Mouse (Mus musculus) neutrophil, adult 65 days (primary cell): ENCODE results near the gene Hoxb8. TPM values are rescaled to one million over a fixed set of nuclear protein-coding genes. Genes with fewer than 3 reads are reported as not detected.

Source experiments
- total RNA-seq: library from RNA; stranded (reverse); gene quantifications from 2 replicates; pipeline ENCODE4 v1.2.4, GENCODE M21; 2023

Hoxb8 gene
- total RNA-seq, result not detected in 2 replicates

DNA sequence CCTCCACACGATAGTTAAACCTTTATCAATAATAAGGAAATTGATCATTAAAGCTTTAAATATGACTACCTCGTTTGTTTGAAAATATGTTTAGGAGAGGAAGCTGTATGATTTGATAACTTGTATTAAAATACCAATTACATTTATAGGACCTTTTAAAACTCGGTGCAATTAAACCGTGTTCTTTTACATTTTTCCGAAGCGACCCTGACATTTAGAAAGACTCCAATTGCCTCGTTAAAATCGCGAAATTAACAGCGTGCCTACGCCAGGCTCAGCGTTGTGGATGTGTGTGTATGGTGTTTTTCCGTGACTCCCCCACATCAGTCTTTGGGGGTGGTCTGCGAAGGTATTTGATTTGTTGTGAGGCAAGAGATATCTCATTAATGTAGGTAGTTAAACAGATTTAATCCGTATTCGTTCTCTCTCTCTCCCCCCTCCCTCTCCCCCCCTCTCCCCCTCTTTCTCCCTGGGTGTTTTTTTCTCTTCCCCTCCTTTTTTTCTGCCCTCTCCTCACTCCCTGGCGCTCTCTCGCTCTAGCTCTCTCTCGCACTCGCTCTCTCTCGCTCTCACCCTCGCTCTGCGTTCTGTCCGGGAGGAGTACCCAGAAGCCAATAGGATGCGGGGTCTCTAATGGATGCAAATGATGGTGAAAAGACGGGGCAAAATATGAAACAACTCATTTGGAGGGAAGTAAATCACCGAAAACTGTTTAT is at the start of gene Hoxb8:
Gene Hoxb8, plus strand, starts transcription at position 51 of the 716 bp plus-strand sequence.

DNA sequence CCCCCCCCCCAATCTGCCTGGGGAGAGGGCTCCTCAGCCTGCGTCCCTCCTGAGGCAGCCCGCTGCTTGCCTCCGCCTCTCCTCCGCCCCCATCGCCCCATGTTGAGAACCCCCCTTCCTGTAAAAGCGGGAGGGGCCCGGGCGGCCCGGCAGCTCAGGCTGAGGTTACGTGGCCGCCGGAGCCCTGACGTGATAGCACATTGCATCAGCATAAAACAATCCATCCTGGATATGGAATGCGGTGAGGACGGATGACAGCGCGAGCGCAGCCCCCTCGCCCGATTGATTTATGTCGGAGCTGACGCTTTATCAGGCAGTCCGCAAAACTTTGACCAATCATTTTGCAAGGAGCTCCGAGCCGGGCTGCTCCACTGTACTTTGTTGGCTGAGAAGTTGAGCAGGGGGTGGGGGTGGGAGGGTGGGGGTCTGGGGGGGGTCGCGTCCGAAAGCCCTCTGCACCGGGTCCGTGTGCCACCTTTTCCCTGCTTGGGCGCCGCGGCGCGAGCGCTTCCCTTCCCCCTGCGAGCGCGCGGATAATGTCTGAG is 10.6 kb upstream of the Hoxb8 start, which contains the start of gene Hoxb9:
Gene Hoxb9, plus strand, starts transcription at position 462 of the 545 bp plus-strand sequence.

DNA sequence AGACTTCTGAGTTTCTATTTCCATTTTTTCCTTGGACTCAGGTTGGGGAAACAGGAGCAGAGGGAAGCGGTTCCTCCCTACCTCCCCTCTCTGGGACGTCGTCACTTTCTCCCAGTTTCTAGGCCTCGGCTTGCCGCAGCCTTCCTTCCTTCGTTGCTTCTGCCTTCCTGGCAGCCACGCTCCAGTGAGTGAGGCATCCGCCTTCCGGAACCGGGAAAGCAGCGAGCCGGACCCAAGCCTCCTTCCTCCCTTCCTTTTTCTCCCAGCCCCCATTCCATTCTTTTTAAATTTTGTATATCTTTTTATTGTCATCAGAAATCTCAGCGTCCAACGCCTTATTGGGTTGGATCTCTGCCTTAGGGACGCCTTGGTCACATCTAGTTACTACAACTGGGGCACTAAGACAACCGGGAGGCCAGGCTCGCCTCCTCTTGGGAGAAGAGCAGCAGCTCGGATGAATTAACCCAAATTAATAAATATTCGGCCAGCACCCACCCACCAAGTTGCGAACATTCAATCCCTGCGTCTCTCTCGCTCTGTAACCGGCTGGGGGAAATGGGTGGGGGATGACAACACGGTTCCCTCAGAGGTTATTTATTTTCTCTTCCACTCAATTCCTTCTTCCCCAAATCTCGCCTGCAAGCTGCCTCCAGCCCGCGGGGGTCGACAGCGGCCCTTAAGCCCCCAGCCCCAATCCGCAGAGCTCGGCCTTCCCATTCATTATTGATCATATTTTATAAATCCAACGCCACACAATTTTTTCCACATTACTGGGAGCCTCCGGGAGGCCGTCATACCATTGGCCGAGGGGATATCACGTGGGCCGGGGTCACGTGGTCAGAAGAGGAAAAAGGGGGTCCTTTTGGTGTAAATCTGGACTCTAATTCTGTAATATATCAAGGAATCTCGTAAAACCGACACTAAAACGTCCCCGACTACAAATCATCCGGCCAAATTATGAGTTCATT is 4.3 kb downstream of the Hoxb8 start, which contains the start of gene Hoxb7:
Gene Hoxb7, plus strand, starts transcription at position 853 of the 968 bp plus-strand sequence.

DNA sequence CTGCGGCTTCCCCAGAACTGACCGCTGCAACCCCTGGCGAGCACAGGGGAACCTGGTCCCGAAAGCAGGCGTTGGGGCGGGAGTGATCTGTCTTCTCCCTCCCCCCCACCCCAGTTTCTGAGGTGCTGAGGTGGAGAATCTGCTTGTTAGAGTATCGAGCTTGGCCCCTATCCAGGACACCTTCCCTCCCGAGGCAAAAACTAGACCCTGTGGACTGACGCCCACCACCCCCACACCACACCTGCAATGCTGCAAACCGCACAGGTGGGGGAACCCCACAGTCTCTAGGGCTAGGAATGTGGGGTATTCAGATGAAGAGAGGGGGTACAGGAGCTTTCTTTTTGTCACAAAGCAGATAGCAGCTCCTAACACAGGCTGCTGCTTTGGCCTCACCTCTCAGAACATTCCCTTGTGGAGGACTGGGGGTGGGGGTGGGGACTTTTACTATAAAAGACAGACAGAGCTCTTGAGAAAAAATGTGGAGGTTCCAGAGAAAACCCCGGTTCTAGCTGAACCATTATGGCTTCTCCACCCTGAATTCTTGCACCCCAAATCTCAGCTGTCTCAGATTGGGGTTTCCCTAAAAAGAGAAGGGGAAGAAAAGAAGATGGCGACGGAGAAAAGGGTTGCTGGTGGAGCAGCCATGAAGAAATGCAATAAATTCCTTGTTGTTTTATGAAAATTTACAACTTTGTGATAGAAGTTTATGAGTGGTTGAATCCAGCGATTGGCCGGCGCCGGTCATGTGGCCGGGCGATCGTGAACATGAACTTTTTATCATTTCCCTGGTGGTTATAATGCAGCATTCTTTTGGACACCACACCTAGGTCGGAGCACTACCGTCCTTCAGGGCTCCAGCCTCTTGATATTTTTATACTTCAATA is 10.2 kb downstream of the Hoxb8 start, which contains the start of gene Hoxb6:
Gene Hoxb6, plus strand, starts transcription at position 796 of the 884 bp plus-strand sequence.

DNA sequence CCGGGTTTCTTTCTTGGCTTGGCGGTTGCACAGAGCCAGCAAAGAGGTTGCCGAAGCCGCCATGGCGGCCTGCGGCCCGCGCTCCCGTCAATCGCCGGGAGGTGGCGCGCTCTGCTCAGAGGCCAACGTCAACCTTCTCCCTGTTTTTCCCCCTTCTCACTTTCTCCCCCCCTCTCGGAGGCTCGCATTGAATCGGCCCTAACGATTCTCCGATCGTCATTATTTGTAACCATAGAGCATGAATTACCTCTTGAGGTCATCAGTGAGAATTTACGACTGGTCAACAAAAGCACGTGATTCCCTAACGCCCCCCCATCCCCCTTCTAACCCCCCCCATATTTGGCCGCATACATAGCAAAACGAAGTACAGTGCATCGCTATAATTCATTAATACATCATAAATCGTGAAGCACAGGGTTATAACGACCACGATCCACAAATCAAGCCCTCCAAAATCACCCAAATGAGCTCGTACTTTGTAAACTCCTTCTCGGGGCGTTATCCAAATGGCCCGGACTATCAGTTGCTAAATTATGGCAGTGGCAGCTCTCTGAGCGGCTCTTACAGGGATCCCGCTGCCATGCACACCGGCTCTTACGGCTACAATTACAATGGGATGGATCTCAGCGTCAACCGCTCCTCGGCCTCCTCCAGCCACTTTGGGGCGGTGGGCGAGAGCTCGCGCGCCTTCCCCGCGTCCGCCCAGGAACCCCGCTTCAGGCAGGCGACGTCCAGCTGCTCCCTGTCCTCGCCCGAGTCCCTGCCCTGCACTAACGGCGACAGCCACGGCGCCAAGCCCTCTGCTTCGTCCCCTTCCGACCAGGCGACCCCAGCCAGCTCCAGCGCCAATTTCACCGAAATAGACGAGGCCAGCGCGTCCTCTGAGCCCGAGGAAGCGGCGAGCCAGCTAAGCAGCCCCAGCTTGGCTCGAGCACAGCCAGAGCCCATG is 21.7 kb downstream of the Hoxb8 start, which contains the start of gene Hoxb5:
Gene Hoxb5, plus strand, starts transcription at position 186 of the 949 bp plus-strand sequence.

DNA sequence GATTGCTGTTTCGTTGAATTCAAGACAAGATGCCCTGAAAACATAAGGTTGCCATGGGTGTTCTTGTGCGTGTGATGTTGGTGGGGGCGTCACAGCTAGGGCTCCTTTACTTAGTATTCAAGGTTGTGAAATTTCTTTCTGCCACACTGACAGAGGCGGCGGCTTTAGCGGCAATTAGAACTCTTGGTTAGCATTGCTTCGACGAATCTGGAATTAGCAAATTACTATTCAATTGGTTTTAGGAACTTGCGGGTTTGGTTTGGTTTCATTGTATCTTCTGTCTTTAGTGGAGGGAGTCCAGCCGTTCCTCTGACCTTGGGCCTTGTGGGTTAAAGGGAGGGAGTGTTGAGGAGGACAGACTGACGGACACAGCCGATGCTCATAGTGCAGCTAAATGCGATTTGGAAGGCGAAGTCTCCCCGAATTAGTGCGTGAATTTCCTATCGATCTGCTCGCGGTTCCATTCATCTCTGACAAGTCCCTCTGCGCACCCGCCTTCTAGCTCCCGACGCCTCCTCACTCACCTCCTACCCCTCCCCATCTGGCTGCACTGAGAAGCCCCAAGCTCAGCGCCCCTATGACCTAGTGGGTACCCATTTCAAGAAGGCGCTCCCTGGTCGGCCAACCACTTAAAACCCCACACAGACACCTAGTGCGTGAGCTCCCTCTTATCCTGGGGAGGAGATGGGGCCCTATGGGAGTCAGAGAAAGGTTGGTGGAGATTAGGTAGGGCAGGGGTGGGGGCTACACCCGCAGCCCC is 36.1 kb downstream of the Hoxb8 start, which contains the start of gene Hoxb4:
Gene Hoxb4, plus strand, starts transcription at position 660 of the 760 bp plus-strand sequence.

DNA sequence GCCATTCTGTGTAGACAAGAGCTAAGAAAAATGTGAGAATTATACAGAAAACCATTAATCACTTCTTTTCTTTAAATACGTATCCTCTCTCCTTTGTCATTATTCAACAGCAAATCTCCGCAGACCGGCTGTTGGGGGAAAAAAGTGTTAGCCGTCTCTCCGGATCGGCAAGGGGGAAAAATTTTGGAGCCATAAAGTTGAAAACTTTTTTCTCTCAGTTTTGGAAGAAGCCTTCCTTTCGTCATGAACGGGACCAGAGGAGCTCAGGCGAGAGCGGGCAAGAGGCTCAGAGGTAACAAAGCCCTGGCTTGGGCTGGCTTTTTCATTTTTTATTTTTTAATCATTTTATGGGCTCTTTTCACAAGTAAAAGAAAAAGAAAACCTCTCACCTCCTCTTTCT is 41.4 kb downstream of the Hoxb8 start, which contains the start of gene Hoxb3:
Gene Hoxb3, plus strand, starts transcription at position 173 of the 400 bp plus-strand sequence.

Other genes starting within 250 kb of the Hoxb8 start
- 60.6 and 64.6 TPM in 2 replicates for gene Snf8, start 247.0 kb upstream of the Hoxb8 start, total RNA-seq
- gene Ube2z, start 216.5 kb upstream of the Hoxb8 start, total RNA-seq, result 33.2 and 47.0 TPM in 2 replicates
- gene Atp5g1, start 206.2 kb upstream of the Hoxb8 start, total RNA-seq, result 55.7 and 68.4 TPM in 2 replicates
- gene Calcoco2, start 169.9 kb upstream of the Hoxb8 start, total RNA-seq, result not detected in 2 replicates
- not detected in 2 replicates for gene Ttll6, start 148.1 kb upstream of the Hoxb8 start, total RNA-seq
- gene Hoxb13, start 87.6 kb upstream of the Hoxb8 start, total RNA-seq, result not detected in 2 replicates
- not detected in 2 replicates for gene Hoxb9, start 10.4 kb upstream of the Hoxb8 start, total RNA-seq
- not detected in 2 replicates for gene Hoxb7, start 4.7 kb downstream of the Hoxb8 start, total RNA-seq
- not detected in 2 replicates for gene Hoxb6, start 10.6 kb downstream of the Hoxb8 start, total RNA-seq
- not detected in 2 replicates for gene Hoxb5, start 21.4 kb downstream of the Hoxb8 start, total RNA-seq
- 2.0 and 2.7 TPM in 2 replicates for gene Hoxb4, start 36.4 kb downstream of the Hoxb8 start, total RNA-seq
- gene Hoxb3, start 41.4 kb downstream of the Hoxb8 start, total RNA-seq, result 0.51 and 0.98 TPM in 2 replicates
- gene Hoxb2, start 68.6 kb downstream of the Hoxb8 start, total RNA-seq, result not detected in 2 replicates
- 0.51 and 0.75 TPM in 2 replicates for gene Hoxb1, start 83.8 kb downstream of the Hoxb8 start, total RNA-seq
- gene Skap1, start 182.7 kb downstream of the Hoxb8 start, total RNA-seq, result 0.20 TPM in 1 of 2 replicates, not detected in the other